15 mouse cellular contexts compared by ENCODE assay signal in genomic region chr1:36476426-36476825, GRCm38 (mm10). TPM values are rescaled to one million over a fixed set of nuclear protein-coding genes. Genes with fewer than 3 reads are reported as not detected.
DNase-seq lines count a peak whose midpoint lies in the region; ATAC-seq and TF ChIP-seq lines count a peak whose summit lies in the region.
"Had no signal": no experiment of that assay in that cellular context is flagged by ENCODE, and none has a peak within 500 bp of the region (broad histone marks: within the 10 kb centered on the region; RNA-seq: fewer than 3 reads in every experiment).

No protein-coding gene starts in this region.

- H3K36me3 ChIP-seq in forebrain, embryonic 13.5 days (ENCODE audit: poor library complexity, severe bottlenecking): no peaks in the 10 kb centered on the region
- H3K36me3 ChIP-seq in forebrain, embryonic 11.5 days (ENCODE audit: control insufficient read depth, insufficient read depth, low read length): no peaks in the 10 kb centered on the region
- H3K36me3 ChIP-seq in midbrain, postnatal 0 days (ENCODE audit: insufficient read depth, low read length): no peaks in the 10 kb centered on the region
- no peaks in the 10 kb centered on the region for H3K36me3 ChIP-seq in midbrain, embryonic 10.5 days
- no peaks in the 10 kb centered on the region for H3K36me3 ChIP-seq in limb, embryonic 12.5 days
- H3K36me3 ChIP-seq: forebrain, embryonic 12.5 days; heart, embryonic 15.5 days had no signal

- no peaks in the 10 kb centered on the region for H3K27me3 ChIP-seq in forebrain, embryonic 13.5 days
- H3K27me3 ChIP-seq in forebrain, embryonic 11.5 days (ENCODE audit: control insufficient read depth, insufficient read depth, low read length): no peaks in the 10 kb centered on the region
- H3K27me3 ChIP-seq in midbrain, postnatal 0 days (ENCODE audit: insufficient read depth, low read length): no peaks in the 10 kb centered on the region
- H3K27me3 ChIP-seq in midbrain, embryonic 10.5 days (ENCODE audit: low read depth, poor library complexity, severe bottlenecking): peaks cover 12% of the 10 kb centered on the region
- H3K27me3 ChIP-seq in limb, embryonic 12.5 days: no peaks in the 10 kb centered on the region
- H3K27me3 ChIP-seq: forebrain, embryonic 12.5 days; heart, embryonic 15.5 days had no signal

- H3K9me3 ChIP-seq in forebrain, embryonic 13.5 days (replicated peaks): no peaks in the 10 kb centered on the region
- no peaks in the 10 kb centered on the region for H3K9me3 ChIP-seq in forebrain, embryonic 11.5 days (ENCODE audit: control insufficient read depth, low read length)
- H3K9me3 ChIP-seq in midbrain, postnatal 0 days (ENCODE audit: low read length): no peaks in the 10 kb centered on the region
- no peaks in the 10 kb centered on the region for H3K9me3 ChIP-seq in midbrain, embryonic 10.5 days (replicated peaks)
- H3K9me3 ChIP-seq in limb, embryonic 12.5 days: no peaks in the 10 kb centered on the region
- H3K9me3 ChIP-seq: forebrain, embryonic 12.5 days; heart, embryonic 15.5 days had no signal

- H3K4me2 ChIP-seq in forebrain, embryonic 13.5 days: 0 out of 2 replicates have a peak overlapping the region, but pooled peaks have one; percentile 75
- H3K4me2 ChIP-seq in forebrain, embryonic 11.5 days (ENCODE audit: low read depth, low read length, severe bottlenecking): no peak overlapping the region
- peak overlapping the region; percentile 65; the same call in 1 of the 2 replicates for H3K4me2 ChIP-seq in midbrain, postnatal 0 days (ENCODE audit: low read depth, low read length, poor library complexity, severe bottlenecking)
- H3K4me2 ChIP-seq in limb, embryonic 12.5 days: peak overlapping the region; percentile 69
- H3K4me2 ChIP-seq: heart, embryonic 15.5 days had no signal

- TF ChIP-seq CTCF in midbrain, postnatal 0 days (IDR thresholded peaks at IDR 0.05): no peak

- H3K27ac ChIP-seq in forebrain, embryonic 13.5 days: no peak overlapping the region
- no peak overlapping the region for H3K27ac ChIP-seq in forebrain, embryonic 11.5 days (ENCODE audit: low read depth, low read length)
- H3K27ac ChIP-seq in midbrain, postnatal 0 days (ENCODE audit: low read depth, low read length): no peak overlapping the region
- no peak overlapping the region for H3K27ac ChIP-seq in midbrain, embryonic 10.5 days (replicated peaks)
- H3K27ac ChIP-seq in limb, embryonic 12.5 days: peak overlapping the region; percentile 89
- H3K27ac ChIP-seq: kidney, postnatal 0 days; left cerebral cortex, adult 2 months had no signal

- H3K4me3 ChIP-seq in forebrain, embryonic 13.5 days: no peak overlapping the region
- no peak overlapping the region for H3K4me3 ChIP-seq in forebrain, embryonic 11.5 days (ENCODE audit: low read depth, low read length)
- H3K4me3 ChIP-seq in midbrain, postnatal 0 days (ENCODE audit: low read depth, low read length): no peak overlapping the region
- no peak overlapping the region for H3K4me3 ChIP-seq in midbrain, embryonic 10.5 days
- H3K4me3 ChIP-seq in limb, embryonic 12.5 days (replicated peaks): 0 out of 2 replicates have a peak overlapping the region, but pooled peaks have one; percentile 68
- H3K4me3 ChIP-seq: heart, embryonic 15.5 days; left cerebral cortex, adult 2 months had no signal

- no peak for DNase-seq in forebrain, embryonic 11.5 days (ENCODE audit: low spot score)
- no peak for DNase-seq in midbrain, postnatal 0 days (ENCODE audit: low spot score)
- no peak for DNase-seq in midbrain, embryonic 10.5 days (ENCODE audit: low spot score)
- DNase-seq in thymus, postnatal 14 days: no peak
- DNase-seq in lung, postnatal 4 days: no peak
- DNase-seq in layer of hippocampus, postnatal 25 days (ENCODE audit: extremely low spot score in 1 of 2, low spot score in 1 of 2): no peak
- DNase-seq: gastrocnemius, postnatal 25 days; liver, postnatal 0 days; thymus, postnatal 25 days had no signal

- 84% methylated on average over 7 of the region's 7 CpGs for WGBS in forebrain, embryonic 13.5 days
- WGBS in forebrain, embryonic 11.5 days: 87% methylated on average over 7 of the region's 7 CpGs
- WGBS in midbrain, postnatal 0 days: 84% methylated on average over 7 of the region's 7 CpGs
- WGBS in midbrain, embryonic 10.5 days: 85% methylated on average over 7 of the region's 7 CpGs
- WGBS in limb, embryonic 12.5 days: 84% methylated on average over 7 of the region's 7 CpGs

- H3K4me1 ChIP-seq in forebrain, embryonic 13.5 days: peaks cover 63% of the 10 kb centered on the region
- H3K4me1 ChIP-seq in forebrain, embryonic 11.5 days (replicated peaks; ENCODE audit: control insufficient read depth, insufficient read depth, low read length): peaks cover 16% of the 10 kb centered on the region
- H3K4me1 ChIP-seq in midbrain, postnatal 0 days (ENCODE audit: insufficient read depth, low read length): peaks cover 31% of the 10 kb centered on the region
- H3K4me1 ChIP-seq in midbrain, embryonic 10.5 days: peaks cover 68% of the 10 kb centered on the region
- peaks cover 58% of the 10 kb centered on the region for H3K4me1 ChIP-seq in limb, embryonic 12.5 days (replicated peaks)

- no peak for ATAC-seq in forebrain, embryonic 13.5 days
- ATAC-seq in forebrain, embryonic 11.5 days (replicated peaks; ENCODE audit: low FRiP score): no peak
- ATAC-seq in midbrain, postnatal 0 days (ENCODE audit: low FRiP score): no peak
- no peak for ATAC-seq in limb, embryonic 12.5 days (ENCODE audit: insufficient number of reproducible peaks, insufficient read depth, low FRiP score, low TSS enrichment, low read depth)
- ATAC-seq: liver, postnatal 0 days had no signal

- peak overlapping the region; percentile 18; the same call in 1 of the 2 replicates for H3K9ac ChIP-seq in forebrain, embryonic 13.5 days
- no peak overlapping the region for H3K9ac ChIP-seq in forebrain, embryonic 11.5 days (ENCODE audit: low read length)
- H3K9ac ChIP-seq in midbrain, postnatal 0 days (replicated peaks; ENCODE audit: low read length, poor library complexity, severe bottlenecking): no peak overlapping the region
- no peak overlapping the region for H3K9ac ChIP-seq in limb, embryonic 12.5 days (replicated peaks)
- H3K9ac ChIP-seq: heart, embryonic 15.5 days; liver, postnatal 0 days had no signal

RNA-seq across cellular contexts. Expression of gene Cnnm4, which starts 5.0 kb away (rescaled TPM):
- polyA plus RNA-seq in forebrain, embryonic 13.5 days (2015; fragmentation: Nextera tagmentation; extraction: Ambion mirVana): 10.0 and 10.2 TPM in 2 replicates
- 14.6 and 15.0 TPM in 2 replicates for polyA plus RNA-seq in forebrain, embryonic 11.5 days (2014; fragmentation: Nextera tagmentation; extraction: Ambion mirVana)
- total RNA-seq in midbrain, postnatal 0 days (2014; rRNA removed): 15.6 and 16.8 TPM in 2 replicates
- 10.6 and 11.0 TPM in 2 replicates for polyA plus RNA-seq in midbrain, postnatal 0 days (2015; fragmentation: Nextera tagmentation; extraction: Ambion mirVana)
- 15.5 and 15.6 TPM in 2 replicates for polyA plus RNA-seq in midbrain, embryonic 10.5 days (2016; fragmentation: Nextera tagmentation; extraction: Ambion mirVana)
- 16.8 and 17.7 TPM in 2 replicates for polyA plus RNA-seq in limb, embryonic 12.5 days (2016; fragmentation: Nextera tagmentation; extraction: Ambion mirVana)
- total RNA-seq in layer of hippocampus, postnatal 25 days (2021): 10 to 100 TPM; 15.8 to 17.9 TPM

RNA-seq across cellular contexts. Expression of gene Lman2l, which starts 31.4 kb away (rescaled TPM):
- 56.4 and 59.5 TPM in 2 replicates for polyA plus RNA-seq in forebrain, embryonic 13.5 days (2015; fragmentation: Nextera tagmentation; extraction: Ambion mirVana)
- polyA plus RNA-seq in forebrain, embryonic 11.5 days (2014; fragmentation: Nextera tagmentation; extraction: Ambion mirVana): 37.4 and 40.9 TPM in 2 replicates
- total RNA-seq in midbrain, postnatal 0 days (2014; rRNA removed): 25.9 and 26.4 TPM in 2 replicates
- polyA plus RNA-seq in midbrain, postnatal 0 days (2015; fragmentation: Nextera tagmentation; extraction: Ambion mirVana): 40.0 and 40.7 TPM in 2 replicates
- polyA plus RNA-seq in midbrain, embryonic 10.5 days (2016; fragmentation: Nextera tagmentation; extraction: Ambion mirVana): 63.5 and 69.9 TPM in 2 replicates
- polyA plus RNA-seq in limb, embryonic 12.5 days (2016; fragmentation: Nextera tagmentation; extraction: Ambion mirVana): 63.9 and 65.1 TPM in 2 replicates
- total RNA-seq in layer of hippocampus, postnatal 25 days (2021): 10 to 100 TPM; 61.4 to 63.8 TPM

RNA-seq across cellular contexts. Expression of gene Cnnm3, which starts 35.2 kb away (rescaled TPM):
- 5.3 and 5.7 TPM in 2 replicates for polyA plus RNA-seq in forebrain, embryonic 13.5 days (2015; fragmentation: Nextera tagmentation; extraction: Ambion mirVana)
- 6.8 and 7.4 TPM in 2 replicates for polyA plus RNA-seq in forebrain, embryonic 11.5 days (2014; fragmentation: Nextera tagmentation; extraction: Ambion mirVana)
- 32.9 and 40.8 TPM in 2 replicates for total RNA-seq in midbrain, postnatal 0 days (2014; rRNA removed)
- 4.3 and 5.2 TPM in 2 replicates for polyA plus RNA-seq in midbrain, postnatal 0 days (2015; fragmentation: Nextera tagmentation; extraction: Ambion mirVana)
- 2.6 and 3.1 TPM in 2 replicates for polyA plus RNA-seq in midbrain, embryonic 10.5 days (2016; fragmentation: Nextera tagmentation; extraction: Ambion mirVana)
- polyA plus RNA-seq in limb, embryonic 12.5 days (2016; fragmentation: Nextera tagmentation; extraction: Ambion mirVana): 4.4 and 5.9 TPM in 2 replicates
- total RNA-seq in layer of hippocampus, postnatal 25 days (2021): 10 to 100 TPM; 33.2 to 37.5 TPM
